Mouse (Mus musculus) adrenal gland, adult 2 months (tissue): ENCODE results near the gene Cnot6. TPM values are rescaled to one million over a fixed set of nuclear protein-coding genes. Genes with fewer than 3 reads are reported as not detected.

Source experiments
- DNase-seq: peaks from one replicate; pipeline ENCODE4 v3.0.0; 2021
- polyA plus RNA-seq: library from polyadenylated mRNA; depleted of rRNA; stranded (reverse); fragments of >200 nt; gene quantifications from 2 replicates; pipeline ENCODE4 v1.2.3, GENCODE M21; 2012; rRNA removed
- total RNA-seq, 2 experiments: library from RNA; stranded (reverse); gene quantifications; 2 replicates each; pipeline ENCODE4 v1.2.3; 2021

Gene Cnot6
- total and polyA plus RNA-seq, 3 experiments = 2.5 to 38.2 (median 36.6) TPM

DNA sequence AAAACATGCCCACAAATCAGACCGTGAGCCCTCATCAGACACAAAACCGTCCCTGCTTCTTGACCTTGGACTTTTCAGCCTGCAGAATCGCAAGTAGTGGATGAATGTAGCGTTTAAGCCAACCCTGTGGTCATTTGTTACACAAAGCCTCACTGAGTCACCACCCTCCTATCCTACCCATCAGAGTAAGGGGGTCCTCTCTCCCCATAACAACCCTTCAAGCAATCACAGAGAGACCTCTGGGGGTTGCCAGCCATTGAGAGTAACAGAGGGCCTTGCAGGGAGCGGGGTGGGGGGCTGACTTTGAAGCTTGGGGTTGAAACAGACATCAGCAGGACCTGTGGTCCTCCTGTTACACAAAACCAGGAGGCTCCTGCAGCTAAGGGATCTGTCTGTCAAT is 57.9 kb downstream of the Cnot6 start:
- no peak for DNase-seq

DNA sequence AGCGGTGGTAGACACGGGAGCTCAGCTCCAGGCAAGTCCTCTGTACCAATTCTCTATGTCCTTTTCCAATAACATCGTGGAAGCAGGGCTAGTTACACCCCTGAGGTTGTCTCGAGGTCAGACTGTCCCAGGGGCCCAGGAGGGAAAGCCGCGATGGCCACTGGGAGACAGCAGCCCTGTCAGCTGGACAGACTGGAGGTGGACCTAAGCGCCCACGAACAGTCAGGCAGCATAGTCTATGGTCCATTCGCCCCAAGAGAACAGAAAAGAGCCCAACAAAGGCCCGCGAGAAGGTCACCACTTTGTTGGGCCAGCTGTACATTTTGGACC is 59.5 kb downstream of the Cnot6 start:
- no peak for DNase-seq

DNA sequence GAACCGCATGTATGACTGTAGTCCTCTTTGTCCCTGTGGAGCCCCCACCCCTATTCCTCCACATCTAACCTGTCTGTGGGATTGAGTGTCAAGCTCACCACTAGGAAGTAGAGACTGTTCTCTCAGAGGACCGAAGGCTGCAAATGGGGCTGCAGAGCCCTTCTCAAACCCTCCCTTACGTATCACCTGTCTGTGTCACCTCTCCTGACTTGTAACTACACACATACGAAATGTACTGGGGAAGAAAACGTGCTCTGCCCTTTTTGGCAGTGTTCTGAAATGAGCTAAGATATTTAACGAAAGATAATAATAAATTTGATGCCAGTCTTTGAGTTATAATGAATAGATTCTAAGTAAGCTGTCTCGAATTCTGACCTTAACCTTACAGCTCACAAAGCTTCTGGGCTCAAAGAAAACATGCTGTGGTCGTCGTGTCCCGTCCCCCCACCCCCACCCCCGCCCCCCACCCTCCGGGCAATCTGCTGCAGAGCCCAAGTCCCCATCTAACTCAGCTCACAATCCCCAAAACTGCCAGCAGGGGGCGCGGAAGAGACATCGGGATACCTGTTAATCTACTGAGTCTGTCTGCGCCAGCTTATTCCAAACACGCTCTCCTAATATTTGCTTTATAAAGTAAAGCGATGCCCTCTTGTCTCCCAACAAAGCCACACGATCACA is 60.0 kb downstream of the Cnot6 start:
- peak; percentile 79 for DNase-seq

DNA sequence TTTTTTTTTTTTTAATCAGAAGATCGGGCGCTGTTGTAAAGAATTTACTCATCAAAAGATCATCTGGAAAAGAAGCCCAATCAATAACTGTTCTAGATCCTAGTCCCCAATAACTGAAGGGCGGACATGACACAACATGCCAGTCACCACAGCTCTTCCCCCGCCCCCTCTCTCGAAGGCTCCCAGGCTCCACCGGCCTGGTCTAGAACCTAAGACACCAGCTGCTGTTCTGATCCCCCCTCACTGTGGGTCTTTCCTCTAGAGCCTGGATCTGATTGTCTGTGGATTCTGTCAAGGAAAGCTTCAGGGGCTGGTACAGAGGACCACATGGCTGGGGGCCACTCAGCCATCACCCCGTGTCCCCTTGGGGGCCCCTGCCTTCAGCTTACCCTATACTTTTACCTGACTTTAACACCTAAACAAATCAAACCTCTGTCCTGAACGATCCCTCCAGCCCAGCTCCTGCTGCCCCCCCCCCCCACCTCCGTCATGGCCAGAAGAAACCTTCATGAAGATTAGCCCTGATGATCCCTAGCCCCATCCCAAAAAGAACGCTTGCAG is 60.7 kb downstream of the Cnot6 start:
- no peak for DNase-seq

DNA sequence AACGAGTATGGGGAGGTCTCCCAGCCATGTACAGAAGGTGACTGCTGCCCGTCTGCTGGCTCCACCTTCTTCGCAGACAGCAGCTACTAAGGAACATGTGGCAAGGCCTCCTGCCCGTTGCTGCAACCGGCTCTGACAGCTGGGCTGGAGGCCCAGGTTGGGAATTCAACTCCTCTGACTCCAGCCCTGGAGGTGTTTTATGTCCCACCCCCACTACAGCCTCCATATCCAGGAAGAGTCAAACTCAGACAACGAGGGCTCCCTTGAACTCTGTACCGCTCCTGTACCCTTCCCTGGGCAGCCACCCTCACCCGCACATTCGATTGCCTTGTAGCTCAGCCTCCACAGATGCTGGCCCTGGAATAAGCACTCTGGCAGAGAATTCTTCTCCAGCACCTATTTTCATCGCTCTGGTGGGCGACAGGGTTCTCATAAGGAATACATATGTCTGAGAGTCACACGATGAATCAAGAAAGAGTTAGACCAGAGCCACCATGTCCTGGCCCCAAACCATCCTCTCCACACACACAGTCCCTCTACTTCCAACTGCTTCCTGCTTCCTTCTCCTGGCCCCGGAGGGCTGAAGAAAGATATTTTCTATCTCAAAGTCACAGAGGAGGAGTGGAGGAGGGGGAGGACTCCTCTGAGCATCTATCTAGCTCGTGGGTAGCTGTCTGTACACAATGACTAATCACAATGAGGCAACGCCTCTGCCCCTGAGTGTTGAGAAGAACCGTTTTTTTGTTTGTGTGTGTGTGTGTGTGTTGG is 61.3 kb downstream of the Cnot6 start:
- no peak for DNase-seq

DNA sequence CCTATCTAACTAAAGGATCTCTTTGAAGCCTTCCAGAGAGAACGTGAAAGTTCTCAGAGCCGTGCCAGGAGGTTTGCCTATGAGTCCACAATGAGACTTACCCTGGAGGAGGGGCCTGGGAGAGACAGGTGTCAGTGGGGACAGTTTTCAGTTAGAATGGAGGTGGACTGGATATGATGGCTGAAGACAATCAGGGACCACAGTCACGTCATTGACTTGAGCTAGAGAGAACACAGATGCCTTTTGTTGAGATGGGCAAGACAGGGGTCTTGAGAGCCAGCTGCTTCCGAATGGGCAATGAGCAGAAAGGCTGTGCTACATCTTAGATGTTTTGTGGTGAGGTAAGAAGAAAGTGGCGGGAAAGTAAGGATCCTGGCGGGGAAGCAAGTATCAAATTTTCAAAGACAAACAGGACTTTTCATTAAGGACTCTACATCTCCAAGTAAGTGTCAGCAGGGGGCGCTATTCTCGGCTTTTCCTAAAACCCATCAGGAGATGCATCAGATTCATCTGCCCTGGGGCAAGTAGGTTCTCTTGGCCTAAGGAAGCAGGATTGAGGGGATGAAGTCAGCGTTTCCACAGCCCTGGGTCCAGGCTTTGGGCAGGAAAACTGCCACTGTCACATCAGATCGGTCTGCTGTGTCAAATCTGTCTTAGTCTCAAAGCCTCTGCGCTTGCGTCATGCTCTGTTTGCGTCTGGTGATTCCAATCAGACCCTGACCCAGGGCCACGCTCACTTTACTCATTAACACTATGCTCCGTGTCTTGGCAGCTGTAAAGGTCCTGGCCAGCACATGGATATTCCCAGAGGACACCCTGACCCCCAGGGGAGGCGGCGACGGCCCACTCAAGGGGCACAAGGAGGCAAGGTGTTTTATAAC is 62.2 kb downstream of the Cnot6 start:
- DNase-seq = no peak

DNA sequence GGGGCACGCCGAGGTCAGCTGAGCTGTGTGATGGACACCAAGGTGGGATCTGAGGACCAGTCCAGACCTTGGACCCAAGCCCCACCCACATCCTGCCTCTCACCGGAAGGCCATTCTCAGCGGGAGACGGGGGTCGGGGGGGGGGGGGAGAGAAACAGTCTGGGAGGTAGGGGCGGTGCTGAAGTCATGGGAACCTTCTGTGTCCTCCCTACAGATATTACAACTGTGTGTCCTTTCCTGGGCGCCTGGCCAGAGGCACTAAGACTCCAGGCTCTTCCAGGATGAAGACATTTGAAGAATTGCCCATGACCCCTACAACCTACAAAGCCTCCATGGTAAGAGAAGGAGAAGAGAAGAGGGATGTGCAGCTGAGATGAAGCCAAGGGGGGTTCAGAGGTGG is 66.8 kb downstream of the Cnot6 start:
- no peak for DNase-seq

DNA sequence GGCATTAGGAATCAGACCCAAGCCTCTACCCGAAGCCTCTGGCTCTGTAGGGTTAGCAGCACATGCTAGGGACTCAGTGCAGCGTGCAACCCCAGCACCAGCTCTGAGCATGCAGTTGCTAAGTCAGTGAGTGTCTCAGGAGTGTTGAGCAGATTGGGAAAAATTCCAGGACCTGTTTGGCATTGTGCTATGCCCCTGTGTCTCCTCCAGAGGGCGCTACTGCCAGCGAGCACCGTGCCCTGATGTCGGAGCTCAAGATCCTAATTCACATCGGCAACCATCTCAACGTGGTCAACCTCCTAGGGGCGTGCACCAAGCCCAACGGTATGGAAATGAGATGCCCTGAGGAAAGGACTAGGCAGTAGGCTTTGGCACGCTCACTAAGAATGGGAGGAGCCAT is 76.1 kb downstream of the Cnot6 start:
- no peak for DNase-seq

DNA sequence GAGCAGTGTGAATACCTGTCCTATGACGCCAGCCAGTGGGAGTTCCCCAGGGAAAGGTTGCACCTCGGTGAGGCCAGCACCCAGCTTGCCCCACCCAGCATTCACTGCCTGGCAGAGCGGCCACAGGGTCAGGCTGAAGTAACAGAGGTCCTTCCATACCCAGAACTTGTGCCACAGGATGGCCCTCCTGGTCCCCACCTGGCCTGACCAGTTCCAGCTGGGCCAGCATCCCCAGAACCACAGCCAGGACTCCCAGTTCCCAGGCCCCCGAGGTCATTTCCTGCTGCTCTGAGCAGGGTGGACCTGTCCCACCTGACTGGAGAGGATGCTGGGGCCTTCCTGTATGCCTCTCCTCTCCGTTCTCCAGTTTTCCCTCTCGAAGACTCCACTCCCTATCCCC is 76.9 kb downstream of the Cnot6 start:
- DNase-seq = no peak

DNA sequence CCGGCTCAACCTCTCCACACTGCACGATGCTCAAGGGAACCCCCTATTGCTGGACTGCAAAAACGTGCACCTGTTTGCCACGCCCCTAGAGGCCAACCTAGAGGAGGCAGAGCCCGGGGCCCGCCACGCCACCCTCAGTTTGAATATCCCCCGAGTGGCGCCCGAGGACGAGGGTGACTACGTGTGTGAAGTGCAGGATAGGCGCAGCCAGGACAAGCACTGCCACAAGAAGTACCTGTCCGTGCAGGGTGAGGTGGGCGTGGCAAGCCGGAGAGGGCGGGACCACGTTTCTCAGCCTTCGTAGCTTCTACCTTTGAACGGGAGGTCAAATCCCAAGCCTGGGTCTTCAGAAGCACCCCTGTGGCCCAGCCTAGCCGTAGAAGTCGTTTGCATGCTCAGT is 78.4 kb downstream of the Cnot6 start:
- no peak for DNase-seq

DNA sequence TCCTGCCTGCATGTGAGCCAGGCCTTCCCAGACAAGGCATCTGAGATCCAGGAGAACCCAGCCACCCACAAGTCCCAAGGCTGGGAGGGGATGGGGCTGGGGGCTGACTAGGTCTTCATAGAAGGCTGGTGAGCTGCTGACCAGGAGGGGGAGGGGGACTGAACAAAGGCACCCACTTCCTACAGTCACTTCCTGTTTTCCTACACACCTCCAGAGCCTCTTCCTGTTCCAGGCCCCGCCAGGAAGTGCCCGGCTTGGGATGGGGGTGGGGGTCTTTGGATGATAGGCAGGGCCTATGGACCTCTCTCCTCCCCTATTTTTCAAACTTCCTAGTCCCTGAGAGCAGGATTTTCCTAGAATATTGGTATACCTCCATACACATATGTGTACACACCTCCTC is 80.3 kb downstream of the Cnot6 start:
- peak; percentile 46 for DNase-seq

DNA sequence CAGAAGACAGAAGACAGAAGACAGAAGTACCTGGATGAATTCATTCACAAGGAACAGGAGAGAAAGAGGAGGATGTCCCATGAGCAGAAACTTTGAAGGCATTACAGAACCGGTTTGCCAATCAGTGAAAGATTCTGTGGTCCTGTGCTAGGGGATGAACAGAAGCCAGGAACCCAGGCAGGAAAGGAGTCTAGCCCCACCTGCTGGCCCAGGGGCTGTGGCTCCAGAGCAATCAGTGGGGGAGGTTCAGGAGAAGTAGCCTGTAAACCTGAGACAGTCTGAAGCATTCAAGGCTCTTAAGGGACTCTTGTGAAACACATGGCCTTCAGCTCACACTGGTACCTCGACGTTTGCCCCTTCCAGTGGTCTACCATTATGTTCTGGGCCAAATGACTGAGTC is 81.4 kb downstream of the Cnot6 start:
- peak; percentile 36 for DNase-seq

DNA sequence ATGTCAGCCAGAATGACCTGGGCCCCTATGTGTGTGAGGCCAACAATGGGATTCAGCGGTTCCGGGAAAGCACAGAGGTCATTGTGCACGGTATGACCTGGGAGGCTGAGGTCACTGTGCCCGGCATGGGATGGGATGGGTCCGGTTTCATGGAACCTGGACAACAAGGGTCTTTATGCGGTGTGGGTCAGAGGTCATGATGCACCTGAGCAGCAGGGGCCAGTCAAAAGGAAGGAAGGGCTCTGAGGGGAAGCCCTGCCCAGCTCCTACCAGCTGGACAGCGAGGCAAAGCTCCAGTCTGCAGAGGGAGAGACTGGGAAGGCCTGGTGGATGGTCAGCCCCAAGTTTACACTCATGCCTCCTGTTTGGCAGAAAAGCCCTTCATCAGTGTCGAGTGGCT is 85.8 kb downstream of the Cnot6 start:
- DNase-seq = no peak

DNA sequence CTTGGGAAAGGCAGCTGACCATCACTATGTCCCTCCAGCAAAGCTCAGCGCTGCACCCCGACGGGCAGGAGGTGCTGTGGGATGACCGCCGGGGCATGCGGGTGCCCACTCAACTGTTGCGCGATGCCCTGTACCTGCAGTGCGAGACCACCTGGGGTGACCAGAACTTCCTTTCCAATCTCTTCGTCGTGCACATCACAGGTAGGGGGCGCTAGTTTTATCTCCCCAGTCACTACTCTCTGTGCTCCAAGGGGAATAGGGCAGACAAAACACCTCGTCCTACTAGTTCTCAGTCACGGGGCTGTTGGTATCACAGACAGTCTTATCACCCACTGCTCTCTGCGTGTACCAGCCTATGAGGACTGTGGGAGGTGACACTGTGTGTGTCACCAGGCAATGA is 86.7 kb downstream of the Cnot6 start:
- DNase-seq = no peak

DNA sequence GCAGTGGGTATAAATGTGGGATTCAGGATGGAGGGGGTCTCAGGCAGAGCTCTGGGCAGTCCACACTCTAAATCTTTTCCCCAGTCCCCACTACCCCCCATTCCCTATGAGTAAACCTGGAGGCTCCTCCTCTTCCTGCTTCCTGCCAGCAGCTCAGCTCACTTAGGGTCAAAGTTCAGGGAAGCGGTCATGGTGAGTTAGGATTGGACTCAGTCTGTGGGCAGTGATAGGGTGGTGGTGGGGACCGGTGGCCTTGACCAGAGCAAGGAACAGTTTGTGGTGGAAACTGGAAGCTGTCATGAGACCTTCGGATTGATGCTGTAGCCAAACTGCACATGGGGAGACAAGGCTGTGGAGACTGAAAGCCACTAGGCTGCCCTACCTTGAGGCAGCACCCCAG is 88.4 kb downstream of the Cnot6 start:
- DNase-seq = no peak

DNA sequence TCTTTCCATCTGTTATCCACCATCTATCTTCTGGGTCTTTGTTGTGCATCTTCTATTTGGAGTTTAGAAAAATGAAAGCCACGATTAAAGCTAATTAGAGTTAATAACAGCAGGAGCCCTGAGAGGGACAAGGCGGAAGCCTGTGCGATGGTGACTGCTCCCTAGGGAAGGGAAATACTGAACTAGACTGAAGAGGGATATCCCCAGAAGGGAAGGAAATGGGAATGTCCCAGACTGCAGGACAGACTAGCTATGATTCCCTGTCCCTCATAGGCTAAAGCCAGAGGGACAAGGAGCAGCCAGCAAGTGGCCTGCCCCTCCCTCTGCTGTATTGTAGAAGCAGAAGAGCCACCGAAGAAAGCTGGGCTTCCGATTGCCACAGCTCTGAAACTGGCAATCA is 90.6 kb downstream of the Cnot6 start:
- no peak for DNase-seq

Other genes with a start within 250 kb of the Cnot6 start
- not detected for gene Olfr1386, start 247.7 kb downstream of the Cnot6 start, total RNA-seq
- not detected in 2 replicates for gene Olfr1386, start 247.7 kb downstream of the Cnot6 start, polyA plus RNA-seq
- gene Olfr1385, start 223.7 kb downstream of the Cnot6 start, total RNA-seq = not detected
- not detected in 2 replicates for gene Olfr1385, start 223.7 kb downstream of the Cnot6 start, polyA plus RNA-seq
- under 1 TPM in 1 of 2 experiments, not detected in 1; 0.37 TPM for gene Olfr1384, start 206.0 kb downstream of the Cnot6 start, total RNA-seq
- not detected in 2 replicates for gene Olfr1384, start 206.0 kb downstream of the Cnot6 start, polyA plus RNA-seq
- not detected for gene Olfr1383, start 193.1 kb downstream of the Cnot6 start, total RNA-seq
- not detected in 2 replicates for gene Olfr1383, start 193.1 kb downstream of the Cnot6 start, polyA plus RNA-seq
- not detected for gene Olfr1382, start 184.5 kb downstream of the Cnot6 start, total RNA-seq
- gene Olfr1382, start 184.5 kb downstream of the Cnot6 start, polyA plus RNA-seq = not detected in 2 replicates
- gene Olfr1381, start 169.3 kb downstream of the Cnot6 start, total RNA-seq = not detected
- gene Olfr1381, start 169.3 kb downstream of the Cnot6 start, polyA plus RNA-seq = not detected in 2 replicates
- gene Olfr1380, start 155.8 kb downstream of the Cnot6 start, total RNA-seq = not detected
- not detected in 2 replicates for gene Olfr1380, start 155.8 kb downstream of the Cnot6 start, polyA plus RNA-seq
- 10 to 100 TPM; 12.5 to 20.9 TPM for gene Flt4, start 103.5 kb downstream of the Cnot6 start, total RNA-seq
- gene Flt4, start 103.5 kb downstream of the Cnot6 start, polyA plus RNA-seq = 16.5 and 17.5 TPM in 2 replicates
- gene Scgb3a1, start 49.1 kb downstream of the Cnot6 start, total RNA-seq = not detected
- 0.58 TPM in 1 of 2 replicates, not detected in the other for gene Scgb3a1, start 49.1 kb downstream of the Cnot6 start, polyA plus RNA-seq
- 1 to 10 TPM; 6.4 to 8.0 TPM for gene Gfpt2, start 81.5 kb upstream of the Cnot6 start, total RNA-seq
- 2.3 TPM in 2 replicates for gene Gfpt2, start 81.5 kb upstream of the Cnot6 start, polyA plus RNA-seq
- 10 to 100 TPM; 69.8 to 79.9 TPM for gene Mapk9, start 134.0 kb upstream of the Cnot6 start, total RNA-seq
- 20.2 and 20.5 TPM in 2 replicates for gene Mapk9, start 134.0 kb upstream of the Cnot6 start, polyA plus RNA-seq
- gene Rasgef1c, start 189.1 kb upstream of the Cnot6 start, total RNA-seq = 1 to 10 TPM in 1 of 2 experiments, under 1 TPM in 1; 0.43 to 1.0 TPM
- 0.71 and 0.83 TPM in 2 replicates for gene Rasgef1c, start 189.1 kb upstream of the Cnot6 start, polyA plus RNA-seq